Mouse (Mus musculus): ENCODE results near the gene Pigb.
"Not testable (repeated sequence)": the region's sequence is repeated elsewhere in the genome, so short reads cannot be mapped to it uniquely, and the experiment has no call there.

The Pigb gene

GRCm38 (mm10) chr9:73040080-73040479 lies at the start of gene Pigb:
Gene Pigb (minus strand): TSS chr9:73040378.
- DNase-seq: no peak

- peak; percentile 60 for DNase-seq
Observed at GRCm38 (mm10) chr9:73089222-73089920, 49.2 kb upstream of the Pigb start.

GRCm38 (mm10) chr9:73087581-73087980 lies 47.4 kb upstream of the Pigb start:
- DNase-seq: no peak

- peak; percentile 69 for DNase-seq
Observed at GRCm38 (mm10) chr9:73087121-73087520, 46.9 kb upstream of the Pigb start.

- DNase-seq: no peak
Observed at GRCm38 (mm10) chr9:73085845-73086244, 45.7 kb upstream of the Pigb start.

- DNase-seq: no peak
Observed at GRCm38 (mm10) chr9:73083956-73084355, 43.8 kb upstream of the Pigb start.

GRCm38 (mm10) chr9:73082291-73083000 lies 42.3 kb upstream of the Pigb start:
- no peak for DNase-seq

GRCm38 (mm10) chr9:73079801-73080325 lies 39.7 kb upstream of the Pigb start:
- DNase-seq: peak; percentile 46

GRCm38 (mm10) chr9:73079349-73079748 lies 39.2 kb upstream of the Pigb start:
- not testable (repeated sequence) for DNase-seq

- DNase-seq: peak; percentile 53
Observed at GRCm38 (mm10) chr9:73073169-73073568, 33.0 kb upstream of the Pigb start.

GRCm38 (mm10) chr9:73072426-73072825 lies 32.2 kb upstream of the Pigb start:
- no peak for DNase-seq

- no peak for DNase-seq
Observed at GRCm38 (mm10) chr9:73070971-73071659, 30.9 kb upstream of the Pigb start.

- DNase-seq: no peak
Observed at GRCm38 (mm10) chr9:73068688-73069087, 28.5 kb upstream of the Pigb start.

GRCm38 (mm10) chr9:73068230-73068679 lies 28.1 kb upstream of the Pigb start:
- no peak for DNase-seq

- DNase-seq: no peak
Observed at GRCm38 (mm10) chr9:73067086-73067485, 26.9 kb upstream of the Pigb start.

- DNase-seq: no peak
Observed at GRCm38 (mm10) chr9:73063621-73064290, 23.6 kb upstream of the Pigb start.

- DNase-seq: no peak
Observed at GRCm38 (mm10) chr9:73059224-73059623, 19.0 kb upstream of the Pigb start.

- no peak for DNase-seq
Observed at GRCm38 (mm10) chr9:73055441-73055911, 15.3 kb upstream of the Pigb start.

GRCm38 (mm10) chr9:73050606-73051005 lies 10.4 kb upstream of the Pigb start:
- DNase-seq: no peak

GRCm38 (mm10) chr9:73049833-73050232 lies 9.7 kb upstream of the Pigb start:
- DNase-seq: no peak

GRCm38 (mm10) chr9:73048927-73049326 lies 8.7 kb upstream of the Pigb start:
- DNase-seq: no peak

- DNase-seq: no peak
Observed at GRCm38 (mm10) chr9:73047906-73048305, 7.7 kb upstream of the Pigb start.

- no peak for DNase-seq
Observed at GRCm38 (mm10) chr9:73045711-73046110, 5.5 kb upstream of the Pigb start.
